Mouse (Mus musculus): ENCODE measurements around the gene Tubg2. TPM values are rescaled to one million over a fixed set of nuclear protein-coding genes. Genes with fewer than 3 reads are reported as not detected.
A peak's percentile ranks its signal among the peaks of the same experiment; 100 is the strongest.

Tubg2 gene
- total RNA-seq, 1 experiment, result 0.31 TPM

GRCm38 (mm10) chr11:101115564-101115963 lies 40.1 kb upstream of the Tubg2 start:
- in situ Hi-C loops (cut with MboI; ENCODE audit: low sequenced_read_pairs in 2 of 2, unreplicated experiment in 2 of 2), result no loop called here
- Histone ChIP-seq H3K9me3 (ENCODE audit: control insufficient read depth, insufficient read depth, low read depth, low read length) (no peaks in the 10 kb centered on the region), H3K36me3 (ENCODE audit: control insufficient read depth, insufficient read depth, low read length, poor library complexity, severe bottlenecking) (no peaks in the 10 kb centered on the region), H3K4me1 (ENCODE audit: control insufficient read depth in 2 of 2, insufficient read depth in 2 of 2, low read length in 2 of 2, poor library complexity in 1 of 2) (peaks cover 0 to 5% of the 10 kb centered on the region in 2 experiments; a peak in 3 of 4 replicates), H3K9ac (ENCODE audit: insufficient read depth, low read depth, low read length, poor library complexity, severe bottlenecking) (no peak overlapping the region), H3K27ac (ENCODE audit: insufficient read depth, low read depth, low read length, poor library complexity, severe bottlenecking) (no peak overlapping the region), H3K4me3 (ENCODE audit: insufficient read depth in 1 of 2, low read depth in 1 of 2, low read length in 2 of 2, poor library complexity in 1 of 2, severe bottlenecking in 1 of 2) (no peak overlapping the region)
- no peak for DNase-seq (ENCODE audit: low read depth, low spot score)
- TF ChIP-seq HCFC1 (IDR thresholded peaks at IDR 0.05; ENCODE audit: borderline replicate concordance, insufficient read depth, low read length), result no peak
- no peak for TF ChIP-seq ZC3H11A (IDR thresholded peaks at IDR 0.05; ENCODE audit: borderline replicate concordance, low read depth, low read length)
- no peak for TF ChIP-seq ZNF384 (IDR thresholded peaks at IDR 0.05; ENCODE audit: low read depth, low read length)

DNA sequence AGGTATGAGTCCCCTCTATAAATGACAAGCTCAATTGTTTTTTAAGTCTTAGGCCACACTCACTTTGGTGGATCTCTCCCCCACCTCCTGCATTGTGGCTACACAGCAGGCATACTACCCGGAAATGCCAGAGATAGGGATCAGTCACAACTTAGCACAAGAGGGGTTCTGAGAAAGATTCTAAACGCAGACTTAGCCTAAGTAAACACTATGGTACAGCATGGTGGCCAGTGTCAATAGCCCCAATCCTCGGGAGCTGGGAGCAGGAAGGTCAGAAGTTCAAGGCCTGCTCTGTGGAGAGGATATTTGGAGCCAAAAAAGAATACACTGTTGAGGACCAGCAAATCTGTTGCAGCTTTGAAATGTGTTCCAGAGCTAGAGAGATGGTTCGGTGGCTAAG lies 37.6 kb upstream of the Tubg2 start:
- TF ChIP-seq MAFK (IDR thresholded peaks at IDR 0.05; ENCODE audit: insufficient read depth, low read depth, low read length) (no peak), HCFC1 (IDR thresholded peaks at IDR 0.05; ENCODE audit: borderline replicate concordance, insufficient read depth, low read length) (no peak), ZC3H11A (IDR thresholded peaks at IDR 0.05; ENCODE audit: borderline replicate concordance, low read depth, low read length) (no peak), CHD2 (IDR thresholded peaks at IDR 0.05; ENCODE audit: low read depth, low read length) (no peak), ZNF384 (IDR thresholded peaks at IDR 0.05; ENCODE audit: low read depth, low read length) (no peak)
- no peak for DNase-seq (ENCODE audit: low read depth, low spot score)
- Histone ChIP-seq H3K9me3 (ENCODE audit: control insufficient read depth, insufficient read depth, low read depth, low read length) (no peaks in the 10 kb centered on the region), H3K9ac (ENCODE audit: insufficient read depth, low read depth, low read length, poor library complexity, severe bottlenecking) (peak overlapping the region; percentile 33; the same call in 1 of the 2 replicates), H3K36me3 (ENCODE audit: control insufficient read depth, insufficient read depth, low read length, poor library complexity, severe bottlenecking) (peaks cover 2% of the 10 kb centered on the region; the same call in 1 of the 2 replicates), H3K27ac (ENCODE audit: insufficient read depth, low read depth, low read length, poor library complexity, severe bottlenecking) (no peak overlapping the region), H3K4me1 (ENCODE audit: control insufficient read depth in 2 of 2, insufficient read depth in 2 of 2, low read length in 2 of 2, poor library complexity in 1 of 2) (peaks cover 0 to 5% of the 10 kb centered on the region in 2 experiments; a peak in 3 of 4 replicates), H3K4me3 (ENCODE audit: insufficient read depth in 1 of 2, low read depth in 1 of 2, low read length in 2 of 2, poor library complexity in 1 of 2, severe bottlenecking in 1 of 2) (no peak overlapping the region; a peak in 1 of 4 replicates)
- in situ Hi-C loops (cut with MboI; ENCODE audit: low sequenced_read_pairs in 2 of 2, unreplicated experiment in 2 of 2), result no loop called here

- peak overlapping the region; percentile 84 to 88 for H3K4me3 ChIP-seq (ENCODE audit: insufficient read depth in 1 of 2, low read depth in 1 of 2, low read length in 2 of 2, poor library complexity in 1 of 2, severe bottlenecking in 1 of 2)
- no peak for DNase-seq (ENCODE audit: low read depth, low spot score)
- peaks cover 4% of the 10 kb centered on the region; the same call in 1 of the 2 replicates for H3K36me3 ChIP-seq (ENCODE audit: control insufficient read depth, insufficient read depth, low read length, poor library complexity, severe bottlenecking)
- peaks cover 0 to 5% of the 10 kb centered on the region in 2 experiments; a peak in 3 of 4 replicates for H3K4me1 ChIP-seq (ENCODE audit: control insufficient read depth in 2 of 2, insufficient read depth in 2 of 2, low read length in 2 of 2, poor library complexity in 1 of 2)
- in situ Hi-C loops (cut with MboI; ENCODE audit: low sequenced_read_pairs in 2 of 2, unreplicated experiment in 2 of 2), result no loop called here
- H3K9ac ChIP-seq (ENCODE audit: insufficient read depth, low read depth, low read length, poor library complexity, severe bottlenecking), result peak overlapping the region; percentile 93
- no peaks in the 10 kb centered on the region for H3K9me3 ChIP-seq (ENCODE audit: control insufficient read depth, insufficient read depth, low read depth, low read length)
- TF ChIP-seq CHD2 (IDR thresholded peaks at IDR 0.05; ENCODE audit: low read depth, low read length) (no peak), ZNF384 (IDR thresholded peaks at IDR 0.05; ENCODE audit: low read depth, low read length) (no peak), HCFC1 (IDR thresholded peaks at IDR 0.05; ENCODE audit: borderline replicate concordance, insufficient read depth, low read length) (no peak), ZC3H11A (IDR thresholded peaks at IDR 0.05; ENCODE audit: borderline replicate concordance, low read depth, low read length) (no peak), MAFK (IDR thresholded peaks at IDR 0.05; ENCODE audit: insufficient read depth, low read depth, low read length) (no peak)
- peak overlapping the region; percentile 51; the same call in 1 of the 2 replicates for H3K27ac ChIP-seq (ENCODE audit: insufficient read depth, low read depth, low read length, poor library complexity, severe bottlenecking)
These were observed 36.5 kb upstream of the Tubg2 start for GRCm38 (mm10) chr11:101119131-101119760.

GRCm38 (mm10) chr11:101119761-101120544 lies 35.8 kb upstream of the Tubg2 start, which contains the start of the genes Retreg3 and Tubg1:
Gene Retreg3, minus strand, starts transcription at chr11:101119893.
Gene Tubg1, plus strand, starts transcription at chr11:101119938.
- DNase-seq (ENCODE audit: low read depth, low spot score), result peak; percentile 98
- Histone ChIP-seq H3K9me3 (ENCODE audit: control insufficient read depth, insufficient read depth, low read depth, low read length) (no peaks in the 10 kb centered on the region), H3K36me3 (ENCODE audit: control insufficient read depth, insufficient read depth, low read length, poor library complexity, severe bottlenecking) (peaks cover 7% of the 10 kb centered on the region; the same call in 1 of the 2 replicates), H3K4me3 (ENCODE audit: insufficient read depth in 1 of 2, low read depth in 1 of 2, low read length in 2 of 2, poor library complexity in 1 of 2, severe bottlenecking in 1 of 2) (peak within 1 kb of the TSS; percentile 84 to 88), H3K9ac (ENCODE audit: insufficient read depth, low read depth, low read length, poor library complexity, severe bottlenecking) (peak within 1 kb of the TSS; percentile 93), H3K4me1 (ENCODE audit: control insufficient read depth in 2 of 2, insufficient read depth in 2 of 2, low read length in 2 of 2, poor library complexity in 1 of 2) (peaks cover 0 to 5% of the 10 kb centered on the region in 2 experiments; a peak in 3 of 4 replicates), H3K27ac (ENCODE audit: insufficient read depth, low read depth, low read length, poor library complexity, severe bottlenecking) (peak within 1 kb of the TSS; percentile 51; the same call in 1 of the 2 replicates)
- TF ChIP-seq MAFK (IDR thresholded peaks at IDR 0.05; ENCODE audit: insufficient read depth, low read depth, low read length) (no peak), CHD2 (IDR thresholded peaks at IDR 0.05; ENCODE audit: low read depth, low read length) (no peak; the same call in 1 of the 2 replicates), ZNF384 (IDR thresholded peaks at IDR 0.05; ENCODE audit: low read depth, low read length) (no peak), ZC3H11A (IDR thresholded peaks at IDR 0.05; ENCODE audit: borderline replicate concordance, low read depth, low read length) (no peak), HCFC1 (IDR thresholded peaks at IDR 0.05; ENCODE audit: borderline replicate concordance, insufficient read depth, low read length) (no peak; the same call in 1 of the 2 replicates)
- in situ Hi-C loops (cut with MboI; ENCODE audit: low sequenced_read_pairs in 2 of 2, unreplicated experiment in 2 of 2), result no loop called here

Measured in ES-E14 (cell line).